Mouse (Mus musculus): ENCODE results near the gene Gm49368.

DNA sequence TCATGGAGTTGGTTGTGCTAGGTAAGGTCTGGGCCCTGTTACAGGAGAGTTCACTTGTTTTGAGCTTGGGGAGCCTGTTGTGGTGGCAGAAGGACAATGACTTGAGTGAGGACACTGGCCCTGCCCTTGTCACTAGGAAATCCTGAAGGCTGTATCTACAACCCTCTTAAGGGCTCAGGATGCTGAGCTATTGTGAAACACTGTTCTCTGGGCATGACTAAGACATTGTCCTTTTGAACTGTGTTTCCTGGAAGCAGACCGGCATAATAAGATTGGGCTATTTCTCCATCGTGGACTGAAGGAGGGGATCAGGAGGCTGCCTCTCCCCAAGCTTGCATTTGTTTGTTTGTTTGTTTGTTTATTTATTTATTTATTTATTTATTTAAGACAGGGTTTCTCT, 43.3 kb upstream of the Gm49368 start:
- no peak for TF ChIP-seq CTCF (IDR thresholded peaks at IDR 0.05; ENCODE audit: control insufficient read depth, insufficient read depth, low read length)
- TF ChIP-seq POLR2A (IDR thresholded peaks at IDR 0.05; ENCODE audit: borderline replicate concordance, control insufficient read depth, low read depth, low read length), result no peak
